Mouse (Mus musculus) gastrocnemius, postnatal 14 days (tissue): ENCODE measurements at regions not wholly inside any gene's neighbourhood (a gene's known extent, or its start where the extent isn't known, plus 50 kb on each side); places are given as distances from the start of the nearest gene placed in this dataset.

Experiments
- DNase-seq: peaks from one replicate; pipeline ENCODE4 v3.0.0; 2021; ENCODE audit warnings: mixed read lengths
- intact Hi-C: fragments of 180-260 bp; cut with DNase I; formaldehyde crosslinking; loops from one replicate; pipeline ENCODE4 v1.15.1; 2025; ENCODE audit warnings: low total_unique reads

- no peak for DNase-seq
- intact Hi-C loops: no loop called here
These were observed 66.2 kb downstream of the Car2 start for GRCm38 (mm10) chr3:14952169-14952729.

- intact Hi-C loops: no loop called here
- DNase-seq: no peak
These were observed 66.9 kb downstream of the Car2 start for GRCm38 (mm10) chr3:14952951-14953350.

GRCm38 (mm10) chr3:14957481-14957880, 71.4 kb downstream of the Car2 start:
- DNase-seq: no peak
- intact Hi-C loops: no loop called here

- intact Hi-C loops: no loop called here
- DNase-seq: no peak
These were observed 72.2 kb downstream of the Car2 start for GRCm38 (mm10) chr3:14958277-14958676.

- DNase-seq: no peak
- intact Hi-C loops: no loop called here
These were observed 73.5 kb downstream of the Car2 start for GRCm38 (mm10) chr3:14959586-14959985.

GRCm38 (mm10) chr3:14964795-14965194, 78.7 kb downstream of the Car2 start:
- DNase-seq: no peak
- intact Hi-C loops: no loop called here

GRCm38 (mm10) chr3:14965438-14966044, 79.5 kb downstream of the Car2 start:
- intact Hi-C loops: no loop called here
- DNase-seq: no peak

- intact Hi-C loops: no loop called here
- no peak for DNase-seq
These were observed 81.2 kb downstream of the Car2 start for GRCm38 (mm10) chr3:14967235-14967634.

GRCm38 (mm10) chr3:14968345-14968744, 82.3 kb downstream of the Car2 start:
- intact Hi-C loops: no loop called here
- no peak for DNase-seq

GRCm38 (mm10) chr3:14969698-14970097, 83.6 kb downstream of the Car2 start:
- DNase-seq: no peak

GRCm38 (mm10) chr3:14971647-14972046, 85.6 kb downstream of the Car2 start:
- DNase-seq: no peak
- intact Hi-C loops: no loop called here

More at GRCm38 (mm10) chr3:14969698-14970097, 83.6 kb downstream of the Car2 start:
- intact Hi-C loops: no loop called here

- intact Hi-C loops: no loop called here
- DNase-seq: no peak
These were observed 88.7 kb downstream of the Car2 start for GRCm38 (mm10) chr3:14974758-14975157.

GRCm38 (mm10) chr3:14975203-14975602, 89.1 kb downstream of the Car2 start:
- intact Hi-C loops: no loop called here
- no peak for DNase-seq

- DNase-seq: no peak
- intact Hi-C loops: no loop called here
These were observed 93.1 kb downstream of the Car2 start for GRCm38 (mm10) chr3:14979116-14979613.

GRCm38 (mm10) chr3:14989635-14990034, 103.6 kb downstream of the Car2 start:
- intact Hi-C loops: no loop called here
- no peak for DNase-seq

GRCm38 (mm10) chr3:14993936-14994335, 107.9 kb downstream of the Car2 start:
- no peak for DNase-seq
- intact Hi-C loops: no loop called here

- intact Hi-C loops: no loop called here
- DNase-seq: no peak
These were observed 111.2 kb downstream of the Car2 start for GRCm38 (mm10) chr3:14997241-14997640.

- no peak for DNase-seq
- intact Hi-C loops: no loop called here
These were observed 112.4 kb downstream of the Car2 start for GRCm38 (mm10) chr3:14998521-14998920.

GRCm38 (mm10) chr3:14999411-14999810, 113.3 kb downstream of the Car2 start:
- intact Hi-C loops: no loop called here
- no peak for DNase-seq

GRCm38 (mm10) chr3:14999914-15000313, 113.8 kb downstream of the Car2 start:
- intact Hi-C loops: no loop called here

GRCm38 (mm10) chr3:15000657-15001056, 114.6 kb downstream of the Car2 start:
- DNase-seq: no peak
- intact Hi-C loops: no loop called here

More at GRCm38 (mm10) chr3:14999914-15000313, 113.8 kb downstream of the Car2 start:
- no peak for DNase-seq
